Mouse (Mus musculus) kidney, embryonic 16.5 days (tissue): ENCODE results near the gene Xpot. TPM values are rescaled to one million over a fixed set of nuclear protein-coding genes. Genes with fewer than 3 reads are reported as not detected.

Experiments used
- ATAC-seq: fragments of 200-750 bp; cut with Nextera tagmentation; 2 replicates; pipeline ENCODE4 v1.8.0; 2017; ENCODE audit warnings: moderate TSS enrichment; ENCODE audit not compliant: low FRiP score, low TSS enrichment
- H3K27ac ChIP-seq: fragments of 300-500 bp; sonication (generic); 2 replicates; pipeline ENCODE4 v1.5.1; 2014; ENCODE audit warnings: low read length
- H3K27me3 ChIP-seq: fragments of 300-500 bp; sonication (generic); 2 replicates; pipeline ENCODE4 v1.6.1; 2014; ENCODE audit warnings: low read length, control low read depth, mixed read lengths; ENCODE audit not compliant: insufficient read depth
- H3K36me3 ChIP-seq: fragments of 300-500 bp; sonication (generic); 2 replicates; pipeline ENCODE4 v1.6.1; 2014; ENCODE audit warnings: low read length, control low read depth, mixed read lengths; ENCODE audit not compliant: insufficient read depth
- H3K4me1 ChIP-seq: fragments of 300-500 bp; sonication (generic); 2 replicates; pipeline ENCODE4 v1.6.1; 2014; ENCODE audit warnings: low read length, control low read depth, mixed read lengths; ENCODE audit not compliant: insufficient read depth
- H3K4me2 ChIP-seq: fragments of 300-500 bp; sonication (generic); replicated peaks from 2 replicates; pipeline ENCODE4 v1.6.1; 2014; ENCODE audit warnings: low read depth, low read length
- H3K4me3 ChIP-seq: fragments of 300-500 bp; sonication (generic); 2 replicates; pipeline ENCODE4 v1.5.1; 2014; ENCODE audit warnings: mild to moderate bottlenecking, low read length
- H3K9ac ChIP-seq: fragments of 300-500 bp; sonication (generic); replicated peaks from 2 replicates; pipeline ENCODE4 v1.6.1; 2014; ENCODE audit warnings: low read length
- H3K9me3 ChIP-seq: fragments of 300-500 bp; sonication (generic); 2 replicates; pipeline ENCODE4 v1.6.1; 2016; ENCODE audit warnings: low read length, control low read depth
- WGBS: fragments of 180-500 bp; shearing (Covaris S2); extraction: QIAGEN DNeasy Blood & Tissue Kit; methylation state at CpG from one replicate; pipeline ENCODE4 v1.1.7; 2014; 5-methylcytosine and 5-hydroxymethylcytosine counted together
- polyA plus RNA-seq: library from polyadenylated mRNA; unstranded; fragments of >200 nt; fragmentation: Nextera tagmentation; extraction: Ambion mirVana; gene quantifications from 2 replicates; pipeline ENCODE4 v1.2.1, GENCODE M21; 2015

Xpot gene
- polyA plus RNA-seq, 1 experiment from 2014 or later: 48.3 TPM

DNA sequence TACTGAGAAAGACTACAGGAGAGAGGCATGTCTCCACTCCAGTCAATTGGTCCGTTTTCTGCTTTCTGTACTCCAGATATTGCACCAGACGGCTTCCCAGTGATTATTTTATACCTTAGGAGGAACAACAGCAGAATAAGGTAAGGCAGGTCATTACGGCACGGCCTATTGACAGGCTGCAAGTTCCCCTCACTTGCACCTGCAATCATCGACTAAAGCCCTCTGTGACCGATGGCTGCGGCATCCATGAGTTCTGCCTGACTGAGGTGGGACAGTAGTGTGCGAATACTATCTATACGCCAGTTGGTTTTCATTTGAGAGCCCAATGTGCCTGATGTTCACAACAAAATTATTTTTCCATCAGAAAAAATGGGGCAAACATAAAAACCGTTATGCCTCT lies 58.1 kb downstream of the Xpot start:
- Histone ChIP-seq H3K9me3 (0 out of 2 replicates have a peak, but pooled peaks cover 2% of the 10 kb centered on the region), H3K4me3 (no peak overlapping the region), H3K27me3 (no peaks in the 10 kb centered on the region), H3K4me2 (no peak overlapping the region), H3K4me1 (no peaks in the 10 kb centered on the region), H3K27ac (no peak overlapping the region), H3K36me3 (peaks cover 59% of the 10 kb centered on the region), H3K9ac (no peak overlapping the region)
- no peak for ATAC-seq
- WGBS: 96% methylated on average over 10 of the region's 10 CpGs

DNA sequence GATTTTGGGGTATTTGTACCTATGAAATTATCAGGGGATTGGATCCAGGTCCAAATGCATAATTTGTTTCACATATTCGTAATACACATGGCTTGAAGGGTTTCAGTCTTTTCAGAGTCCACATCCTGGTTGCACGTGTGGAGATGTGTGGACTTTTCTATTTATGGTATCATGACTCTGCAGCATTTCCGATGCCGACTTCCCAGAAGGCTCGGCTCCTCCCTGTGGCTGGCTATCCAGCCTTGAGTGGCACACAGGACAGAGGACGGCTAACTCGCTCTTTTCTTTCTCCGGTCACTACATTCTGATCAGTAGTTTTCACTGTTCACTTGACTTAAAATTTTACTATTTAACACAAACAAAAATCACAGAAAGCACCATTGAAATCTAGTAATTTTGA lies 61.7 kb downstream of the Xpot start:
- H3K9ac ChIP-seq: no peak overlapping the region
- ATAC-seq: no peak
- no peaks in the 10 kb centered on the region for H3K9me3 ChIP-seq
- no peak overlapping the region for H3K4me3 ChIP-seq
- H3K27ac ChIP-seq: no peak overlapping the region
- H3K4me1 ChIP-seq: no peaks in the 10 kb centered on the region
- H3K4me2 ChIP-seq: no peak overlapping the region
- WGBS: 82% methylated on average over 8 of the region's 8 CpGs
- peaks cover 43% of the 10 kb centered on the region for H3K36me3 ChIP-seq
- H3K27me3 ChIP-seq: no peaks in the 10 kb centered on the region

DNA sequence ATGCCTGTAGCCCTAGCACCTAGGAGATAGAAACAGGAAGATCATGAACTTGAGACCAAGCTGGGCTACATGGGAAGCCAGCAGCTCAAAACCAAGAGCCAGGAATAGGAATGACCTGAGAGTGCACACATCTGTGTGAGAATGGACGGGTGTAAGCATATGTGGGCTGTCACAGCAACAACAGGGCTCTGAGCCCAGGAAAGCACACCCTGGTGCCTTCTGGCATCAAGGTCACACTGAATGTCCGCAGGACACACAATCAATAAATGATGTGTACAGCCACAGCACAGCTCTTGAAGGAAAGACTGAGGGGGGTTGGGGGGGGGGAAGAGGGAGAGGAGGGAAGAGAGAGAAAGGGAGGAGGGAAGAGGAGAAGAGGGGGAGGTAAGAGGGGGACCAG lies 67.9 kb downstream of the Xpot start:
- Histone ChIP-seq H3K27ac (no peak overlapping the region), H3K36me3 (peaks cover 61% of the 10 kb centered on the region), H3K9me3 (no peaks in the 10 kb centered on the region), H3K4me3 (no peak overlapping the region), H3K27me3 (no peaks in the 10 kb centered on the region), H3K4me2 (no peak overlapping the region), H3K9ac (no peak overlapping the region), H3K4me1 (no peaks in the 10 kb centered on the region)
- 87% methylated on average over 2 of the region's 2 CpGs for WGBS
- ATAC-seq: no peak

DNA sequence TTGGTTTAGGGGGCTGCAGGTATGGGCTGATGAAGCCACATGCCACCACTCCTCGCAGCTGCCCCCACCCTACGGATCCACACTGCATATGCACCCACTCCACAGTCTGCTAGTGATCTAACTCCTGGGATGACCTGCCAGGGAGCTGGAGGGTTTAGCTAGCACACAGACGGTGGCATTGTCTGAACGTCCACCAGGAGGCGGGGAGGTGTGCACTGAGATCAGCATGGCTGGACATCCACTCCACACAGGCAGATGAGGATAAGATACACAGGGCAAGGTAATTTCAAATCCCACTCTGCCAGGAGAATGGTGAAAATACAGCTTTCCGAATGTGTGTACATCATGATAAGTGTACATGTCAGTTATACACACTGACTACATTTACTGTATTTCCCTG lies 69.9 kb downstream of the Xpot start:
- Histone ChIP-seq H3K4me1 (no peaks in the 10 kb centered on the region), H3K9ac (no peak overlapping the region), H3K27me3 (no peaks in the 10 kb centered on the region), H3K4me3 (no peak overlapping the region), H3K4me2 (no peak overlapping the region), H3K27ac (no peak overlapping the region), H3K36me3 (peaks cover 74% of the 10 kb centered on the region), H3K9me3 (no peaks in the 10 kb centered on the region)
- no peak for ATAC-seq
- WGBS: 80% methylated on average over 6 of the region's 6 CpGs

DNA sequence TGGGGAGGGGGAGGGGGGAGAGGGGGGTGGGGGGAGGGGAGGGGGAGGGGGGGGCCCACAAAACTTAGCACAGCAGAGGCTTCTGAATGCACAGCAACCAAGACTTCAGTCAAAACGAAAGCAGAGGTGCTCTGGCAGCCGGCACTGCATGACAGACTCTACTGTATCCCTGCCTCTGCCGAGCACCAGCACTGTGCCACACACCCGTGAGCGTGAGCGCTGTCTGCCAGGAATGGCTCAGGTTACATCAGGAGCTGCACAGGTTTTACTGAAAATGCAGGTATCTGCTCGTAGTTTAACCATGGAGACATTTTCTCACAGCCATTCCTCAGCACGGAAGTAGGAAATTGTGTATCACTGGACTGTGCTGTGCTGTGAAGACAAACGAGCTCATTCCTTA lies 75.8 kb downstream of the Xpot start:
- no peak overlapping the region for H3K9ac ChIP-seq
- H3K4me1 ChIP-seq: no peaks in the 10 kb centered on the region
- H3K4me2 ChIP-seq: no peak overlapping the region
- ATAC-seq: no peak
- no peak overlapping the region for H3K4me3 ChIP-seq
- 78% methylated on average over 9 of the region's 9 CpGs for WGBS
- peaks cover 74% of the 10 kb centered on the region for H3K36me3 ChIP-seq
- H3K9me3 ChIP-seq: no peaks in the 10 kb centered on the region
- no peaks in the 10 kb centered on the region for H3K27me3 ChIP-seq
- H3K27ac ChIP-seq: no peak overlapping the region

DNA sequence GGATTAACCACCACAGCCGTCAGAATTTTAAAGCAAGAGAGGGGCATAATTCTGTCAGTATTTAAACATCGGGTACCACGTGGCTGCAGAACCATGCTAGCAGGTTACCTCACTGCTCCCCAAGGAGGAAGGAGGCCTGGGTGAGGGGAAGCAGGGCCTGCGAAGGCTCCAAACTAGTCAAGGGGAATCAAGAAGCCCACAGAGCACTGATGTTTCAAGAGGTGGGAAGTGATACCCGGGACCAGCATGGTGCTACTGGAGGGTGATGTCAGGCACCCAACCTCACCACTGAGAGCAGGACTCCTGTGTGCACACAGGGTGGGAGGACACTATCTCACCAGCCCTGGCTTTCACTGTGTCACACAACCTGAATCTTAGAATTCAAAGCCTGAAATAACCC lies 76.5 kb downstream of the Xpot start:
- Histone ChIP-seq H3K27me3 (no peaks in the 10 kb centered on the region), H3K36me3 (peaks cover 70% of the 10 kb centered on the region)
- 81% methylated on average over 5 of the region's 5 CpGs for WGBS

DNA sequence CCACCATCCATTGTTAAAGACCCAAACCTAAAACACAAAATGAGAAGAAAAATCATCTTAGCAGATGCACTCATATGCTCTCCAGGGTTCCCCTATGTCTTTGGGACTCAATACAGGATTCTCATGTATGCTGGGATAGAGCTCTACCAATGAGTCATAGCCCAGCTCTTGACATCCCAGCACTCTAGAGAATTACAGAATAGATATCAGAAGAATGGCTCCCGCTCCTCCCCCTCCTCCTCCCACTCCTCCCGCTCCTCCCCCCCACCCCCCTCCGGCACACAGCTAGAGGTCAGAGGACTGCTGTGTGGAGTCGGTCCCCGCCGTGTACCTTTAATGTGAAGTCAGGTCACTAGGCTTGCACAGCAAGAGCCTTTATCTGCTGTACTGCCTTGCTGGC lies 79.0 kb downstream of the Xpot start:
- 78% methylated on average over 6 of the region's 6 CpGs for WGBS
- peaks cover 49% of the 10 kb centered on the region for H3K36me3 ChIP-seq

More for the DNA sequence above, 76.5 kb downstream of the Xpot start:
- no peak overlapping the region for H3K27ac ChIP-seq
- no peaks in the 10 kb centered on the region for H3K4me1 ChIP-seq
- no peak for ATAC-seq
- no peak overlapping the region for H3K4me2 ChIP-seq
- H3K4me3 ChIP-seq: no peak overlapping the region
- no peaks in the 10 kb centered on the region for H3K9me3 ChIP-seq
- H3K9ac ChIP-seq: no peak overlapping the region

DNA sequence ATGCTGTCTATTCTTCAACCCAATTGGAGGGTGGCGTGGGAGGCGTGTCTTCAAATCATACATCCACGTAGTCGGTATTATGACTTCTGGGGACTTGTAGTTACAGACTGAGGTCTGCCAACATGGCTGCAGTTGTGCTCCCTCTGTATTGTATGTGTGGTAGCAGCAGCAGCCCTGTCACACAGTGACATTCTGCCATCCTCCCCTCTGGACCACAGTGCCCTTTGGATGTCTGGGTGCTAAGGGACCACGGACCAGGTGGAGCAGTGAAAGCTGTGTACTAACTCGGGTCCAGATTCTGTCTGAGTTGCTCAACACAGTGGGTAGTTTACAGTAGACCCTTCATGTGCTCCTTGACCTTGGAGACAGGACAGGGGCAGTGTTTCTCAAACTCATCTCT lies 82.6 kb downstream of the Xpot start:
- WGBS: 88% methylated on average over 6 of the region's 6 CpGs
- Histone ChIP-seq H3K4me1 (no peaks in the 10 kb centered on the region), H3K27ac (no peak overlapping the region), H3K9me3 (no peaks in the 10 kb centered on the region), H3K36me3 (peaks cover 26% of the 10 kb centered on the region), H3K4me2 (no peak overlapping the region), H3K27me3 (no peaks in the 10 kb centered on the region), H3K9ac (no peak overlapping the region), H3K4me3 (no peak overlapping the region)
- no peak for ATAC-seq

More for the DNA sequence above, 79.0 kb downstream of the Xpot start:
- Histone ChIP-seq H3K9ac (no peak overlapping the region), H3K27ac (no peak overlapping the region), H3K4me3 (no peak overlapping the region), H3K27me3 (no peaks in the 10 kb centered on the region), H3K4me1 (no peaks in the 10 kb centered on the region), H3K4me2 (no peak overlapping the region), H3K9me3 (no peaks in the 10 kb centered on the region)
- no peak for ATAC-seq

DNA sequence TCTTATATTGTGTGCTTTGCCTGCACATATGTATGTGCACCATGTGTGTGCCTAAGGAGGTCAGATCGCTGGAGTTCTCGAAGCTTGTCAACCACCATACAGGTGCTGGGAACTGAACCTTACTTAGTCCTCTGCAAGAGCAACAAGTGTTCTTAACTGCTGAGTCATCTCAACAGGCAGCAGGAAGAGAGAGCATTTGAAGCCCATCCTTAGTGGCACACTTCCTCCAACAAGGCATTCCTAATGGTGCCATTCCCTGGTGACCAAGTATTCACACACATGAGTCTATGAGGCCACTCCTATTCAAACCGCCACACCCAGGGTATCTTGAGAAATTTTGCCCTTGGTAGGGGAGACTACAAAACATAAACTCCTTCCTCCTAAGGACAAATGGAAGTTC lies 84.0 kb downstream of the Xpot start:
- no peak for ATAC-seq
- 95% methylated on average over 3 of the region's 3 CpGs for WGBS
- H3K4me3 ChIP-seq: no peak overlapping the region
- H3K4me2 ChIP-seq: no peak overlapping the region
- peaks cover 17% of the 10 kb centered on the region for H3K36me3 ChIP-seq
- no peaks in the 10 kb centered on the region for H3K27me3 ChIP-seq
- H3K9ac ChIP-seq: no peak overlapping the region
- no peak overlapping the region for H3K27ac ChIP-seq
- no peaks in the 10 kb centered on the region for H3K9me3 ChIP-seq
- H3K4me1 ChIP-seq: no peaks in the 10 kb centered on the region
